Mouse (Mus musculus) E14TG2a.4 (cell line): ENCODE measurements around the gene Ndufv1.

Experiments
- H3K27me3 ChIP-seq: 2 replicates; pipeline ENCODE4 v1.6.1; 2014; ENCODE audit warnings: low read length, control low read depth; ENCODE audit not compliant: insufficient read depth
- H3K36me3 ChIP-seq: 2 replicates; pipeline ENCODE4 v1.6.1; 2014; ENCODE audit warnings: low read length, control low read depth; ENCODE audit not compliant: insufficient read depth
- H3K4me1 ChIP-seq: replicated peaks from 2 replicates; pipeline ENCODE4 v1.6.1; 2014; ENCODE audit warnings: low read depth, low read length, control low read depth
- H3K4me3 ChIP-seq: replicated peaks from 2 replicates; pipeline ENCODE4 v1.5.1; 2014; ENCODE audit warnings: mild to moderate bottlenecking, low read length
- H3K9me3 ChIP-seq: 2 replicates; pipeline ENCODE4 v1.6.1; 2014; ENCODE audit warnings: low read length, control low read depth
- CTCF ChIP-seq: conservative IDR thresholded peaks from 2 replicates; pipeline ENCODE4 v1.5.1; 2014; ENCODE audit warnings: low read length
- NANOG ChIP-seq: IDR thresholded peaks from 2 replicates; pipeline ENCODE4 v1.6.1; 2014; ENCODE audit warnings: borderline replicate concordance, low read length, mixed read lengths
- POU5F1 ChIP-seq: IDR thresholded peaks from 2 replicates; pipeline ENCODE4 v1.6.1; 2014; ENCODE audit warnings: low read length, borderline replicate concordance

Ndufv1 gene

GRCm38 (mm10) chr19:4033742-4034141 is 21.1 kb upstream of the Ndufv1 start:
- Histone ChIP-seq H3K36me3 (peaks cover 14% of the 10 kb centered on the region), H3K4me1 (peaks cover 33% of the 10 kb centered on the region), H3K27me3 (no peaks in the 10 kb centered on the region), H3K9me3 (peaks cover 24% of the 10 kb centered on the region), H3K4me3 (no peak overlapping the region)
- TF ChIP-seq POU5F1 (no peak), CTCF (no peak), NANOG (no peak)

GRCm38 (mm10) chr19:4033298-4033697 is 20.7 kb upstream of the Ndufv1 start:
- Histone ChIP-seq H3K9me3 (peaks cover 27% of the 10 kb centered on the region), H3K27me3 (no peaks in the 10 kb centered on the region)
- TF ChIP-seq POU5F1 = no peak
- TF ChIP-seq NANOG = no peak
- no peak for TF ChIP-seq CTCF

GRCm38 (mm10) chr19:4032668-4033067 is 20.1 kb upstream of the Ndufv1 start:
- peaks cover 24% of the 10 kb centered on the region for H3K4me1 ChIP-seq
- H3K9me3 ChIP-seq = peaks cover 34% of the 10 kb centered on the region
- no peaks in the 10 kb centered on the region for H3K27me3 ChIP-seq
- peaks cover 14% of the 10 kb centered on the region for H3K36me3 ChIP-seq
- no peak overlapping the region for H3K4me3 ChIP-seq
- TF ChIP-seq CTCF (no peak), POU5F1 (no peak), NANOG (no peak)

More at GRCm38 (mm10) chr19:4033298-4033697, 20.7 kb upstream of the Ndufv1 start:
- Histone ChIP-seq H3K4me1 (peaks cover 29% of the 10 kb centered on the region), H3K36me3 (peaks cover 14% of the 10 kb centered on the region), H3K4me3 (no peak overlapping the region)

- no peak overlapping the region for H3K4me3 ChIP-seq
- 0 out of 2 replicates have a peak, but pooled peaks cover 1% of the 10 kb centered on the region for H3K4me1 ChIP-seq
- H3K9me3 ChIP-seq = peaks cover 50% of the 10 kb centered on the region
- H3K27me3 ChIP-seq = no peaks in the 10 kb centered on the region
- TF ChIP-seq POU5F1 (no peak), NANOG (no peak), CTCF (no peak)
- no peaks in the 10 kb centered on the region for H3K36me3 ChIP-seq
These were observed 15.0 kb upstream of the Ndufv1 start for GRCm38 (mm10) chr19:4027576-4027975.

- no peaks in the 10 kb centered on the region for H3K27me3 ChIP-seq
- no peak for TF ChIP-seq POU5F1
- no peak for TF ChIP-seq CTCF
- no peak for TF ChIP-seq NANOG
- peaks cover 22% of the 10 kb centered on the region for H3K9me3 ChIP-seq
These were observed 10.6 kb upstream of the Ndufv1 start for GRCm38 (mm10) chr19:4023185-4023584.

GRCm38 (mm10) chr19:4018743-4019583 is 6.4 kb upstream of the Ndufv1 start:
- H3K4me1 ChIP-seq = peaks cover 58% of the 10 kb centered on the region
- no peaks in the 10 kb centered on the region for H3K9me3 ChIP-seq
- H3K27me3 ChIP-seq = no peaks in the 10 kb centered on the region
- no peaks in the 10 kb centered on the region for H3K36me3 ChIP-seq
- no peak overlapping the region for H3K4me3 ChIP-seq
- no peak for TF ChIP-seq POU5F1
- TF ChIP-seq CTCF = peak; percentile 57
- no peak for TF ChIP-seq NANOG

More at GRCm38 (mm10) chr19:4023185-4023584, 10.6 kb upstream of the Ndufv1 start:
- H3K4me1 ChIP-seq = peaks cover 21% of the 10 kb centered on the region
- no peak overlapping the region for H3K4me3 ChIP-seq
- H3K36me3 ChIP-seq = no peaks in the 10 kb centered on the region

- Histone ChIP-seq H3K4me3 (no peak overlapping the region), H3K27me3 (no peaks in the 10 kb centered on the region), H3K9me3 (no peaks in the 10 kb centered on the region), H3K36me3 (no peaks in the 10 kb centered on the region), H3K4me1 (peaks cover 66% of the 10 kb centered on the region)
- TF ChIP-seq NANOG (no peak), CTCF (no peak)
These were observed 5.4 kb upstream of the Ndufv1 start for GRCm38 (mm10) chr19:4017921-4018587.

- H3K36me3 ChIP-seq = peaks cover 9% of the 10 kb centered on the region
- H3K9me3 ChIP-seq = no peaks in the 10 kb centered on the region
- peak overlapping the region; percentile 0; the same call in 1 of the 2 replicates for H3K4me3 ChIP-seq
- no peaks in the 10 kb centered on the region for H3K27me3 ChIP-seq
- TF ChIP-seq POU5F1 (no peak), NANOG (no peak), CTCF (no peak)
- H3K4me1 ChIP-seq = peaks cover 83% of the 10 kb centered on the region
These were observed 3.0 kb upstream of the Ndufv1 start for GRCm38 (mm10) chr19:4015635-4016034.
